Mouse (Mus musculus) megakaryocyte progenitor cell, adult 5-6 weeks (primary cell): ENCODE data around the gene Slc46a3. TPM values are rescaled to one million over a fixed set of nuclear protein-coding genes. Genes with fewer than 3 reads are reported as not detected.

Experiments used
- ATAC-seq: replicated peaks from 2 replicates; pipeline ENCODE4 v1.8.0; 2016; ENCODE audit warnings: mild to moderate bottlenecking, moderate TSS enrichment, inconsistent platforms; ENCODE audit not compliant: poor library complexity
- total RNA-seq, 2 experiments: library from RNA; stranded (forward) in 1 of 2; stranded (reverse) in 1 of 2; fragments of 157-497, 149-512 nt in 1 of 2; fragments of 200-1000 nt in 1 of 2; gene quantifications; 2 replicates each; pipeline versions ENCODE4 v1.2.3 to v1.2.4; 2015 to 2017

The Slc46a3 gene
- total RNA-seq (2015), result 3.9 and 4.5 TPM in 2 replicates
- 1.6 and 3.9 TPM in 2 replicates for total RNA-seq (2017)

DNA sequence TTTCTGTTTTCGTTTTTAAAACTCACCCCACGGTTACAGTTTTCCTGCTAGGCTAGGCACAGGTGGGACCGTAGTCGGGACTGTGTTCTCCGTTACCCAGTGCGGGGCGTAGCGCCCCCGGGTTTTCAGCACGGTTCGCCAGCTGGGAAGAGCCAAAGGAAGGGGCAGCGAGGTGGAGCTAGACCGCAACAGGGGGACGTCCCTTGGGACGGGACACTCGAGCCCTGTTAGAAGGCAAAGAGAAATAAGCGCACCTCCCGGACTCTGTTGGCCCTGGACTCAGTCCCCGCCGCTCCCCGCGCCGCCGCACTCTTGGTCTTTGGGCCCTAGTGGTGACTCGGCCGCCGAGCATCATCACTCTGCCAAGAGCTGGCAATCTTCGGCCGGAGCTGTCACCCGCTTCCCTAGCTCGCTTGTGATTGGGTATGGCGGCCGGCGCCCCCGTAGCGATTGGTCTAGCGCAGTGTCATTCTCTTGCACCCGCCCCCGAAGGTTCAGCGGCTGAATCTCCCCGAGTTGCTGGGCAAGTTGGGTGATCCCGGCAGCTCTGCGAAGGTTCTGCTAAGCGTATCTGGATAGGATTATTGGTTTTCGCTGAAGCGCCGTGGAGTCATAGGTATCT, at the start of gene Slc46a3:
Gene Slc46a3 (minus strand): TSS at position 361 of the 622 bp plus-strand sequence.
- ATAC-seq, result peak; percentile 75

DNA sequence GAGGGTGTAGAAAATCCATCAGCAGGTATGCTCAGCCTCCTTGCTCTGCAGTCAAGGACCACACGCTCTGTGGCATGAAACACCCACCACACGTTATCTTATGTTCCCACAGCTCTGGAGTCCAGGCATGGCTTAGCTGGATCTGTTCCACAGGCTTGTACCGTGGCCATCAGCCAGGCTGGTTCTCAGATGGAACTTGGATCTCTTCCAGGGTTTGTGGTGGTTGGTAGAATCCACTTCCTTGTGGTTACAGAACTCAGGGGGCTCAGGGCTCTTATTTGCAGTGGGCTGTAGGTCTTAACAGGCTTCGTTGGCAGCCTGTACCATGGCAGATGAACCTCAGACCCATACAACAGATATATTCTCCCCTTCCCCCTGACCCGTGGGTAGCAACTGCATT, 44.6 kb upstream of the Slc46a3 start:
- peak; percentile 92 for ATAC-seq

DNA sequence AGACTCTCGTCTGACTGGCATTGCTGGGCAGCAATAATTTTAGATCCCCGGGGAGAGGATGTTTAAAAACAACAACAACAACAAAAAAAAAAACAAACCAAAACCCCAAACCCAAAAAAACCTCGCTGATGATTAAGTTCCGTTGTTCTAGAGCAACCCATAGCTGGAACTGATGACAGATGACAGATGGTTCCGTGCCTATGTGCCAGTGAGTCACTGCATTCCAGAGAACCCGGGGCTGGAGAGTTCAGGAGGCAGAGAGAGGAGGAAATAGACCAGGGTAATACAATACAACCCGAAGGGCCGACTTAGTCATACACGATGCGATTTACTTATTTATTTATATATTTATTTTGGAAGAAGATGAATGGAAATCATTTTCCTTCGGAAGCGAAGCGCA, 40.5 kb upstream of the Slc46a3 start:
- ATAC-seq, result no peak

DNA sequence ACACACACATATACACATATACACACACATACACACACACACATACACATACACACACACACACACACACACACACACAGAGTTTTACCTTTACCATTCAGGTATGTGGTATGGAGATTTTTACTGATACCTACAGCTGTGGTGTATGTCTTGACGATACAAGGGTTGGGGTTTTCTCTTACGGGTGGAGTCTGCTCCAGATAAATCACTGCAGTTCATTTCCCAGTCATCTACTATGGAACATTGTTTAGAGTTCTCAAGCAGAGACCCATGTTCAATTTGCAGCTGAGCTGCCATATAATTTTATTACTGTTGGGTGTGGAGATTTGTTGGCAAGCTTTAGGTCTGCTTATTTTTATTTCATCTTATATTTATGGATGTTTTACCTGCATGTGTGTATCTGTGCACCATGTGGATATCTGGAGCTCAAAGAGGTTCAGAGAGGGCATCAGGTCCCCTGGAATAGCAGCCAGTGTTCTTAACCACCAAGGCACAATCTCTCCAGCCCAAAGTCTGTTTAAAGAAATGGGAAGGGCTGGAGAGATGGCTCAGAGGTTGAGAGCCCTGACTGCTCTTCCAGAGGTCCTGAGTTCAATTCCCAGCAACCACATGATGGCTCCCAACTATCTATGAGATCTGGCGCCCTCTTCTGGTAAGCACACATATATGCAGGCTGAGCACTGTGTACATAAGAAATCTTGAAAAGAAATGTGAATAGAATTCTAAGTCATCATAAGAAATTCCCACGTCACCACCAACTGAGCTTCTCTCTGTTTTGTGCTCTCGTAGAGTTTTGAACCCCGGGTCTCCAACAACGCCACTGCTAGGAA, 34.3 kb upstream of the Slc46a3 start:
- ATAC-seq, result peak; percentile 57; the same call in 1 of the 2 replicates

DNA sequence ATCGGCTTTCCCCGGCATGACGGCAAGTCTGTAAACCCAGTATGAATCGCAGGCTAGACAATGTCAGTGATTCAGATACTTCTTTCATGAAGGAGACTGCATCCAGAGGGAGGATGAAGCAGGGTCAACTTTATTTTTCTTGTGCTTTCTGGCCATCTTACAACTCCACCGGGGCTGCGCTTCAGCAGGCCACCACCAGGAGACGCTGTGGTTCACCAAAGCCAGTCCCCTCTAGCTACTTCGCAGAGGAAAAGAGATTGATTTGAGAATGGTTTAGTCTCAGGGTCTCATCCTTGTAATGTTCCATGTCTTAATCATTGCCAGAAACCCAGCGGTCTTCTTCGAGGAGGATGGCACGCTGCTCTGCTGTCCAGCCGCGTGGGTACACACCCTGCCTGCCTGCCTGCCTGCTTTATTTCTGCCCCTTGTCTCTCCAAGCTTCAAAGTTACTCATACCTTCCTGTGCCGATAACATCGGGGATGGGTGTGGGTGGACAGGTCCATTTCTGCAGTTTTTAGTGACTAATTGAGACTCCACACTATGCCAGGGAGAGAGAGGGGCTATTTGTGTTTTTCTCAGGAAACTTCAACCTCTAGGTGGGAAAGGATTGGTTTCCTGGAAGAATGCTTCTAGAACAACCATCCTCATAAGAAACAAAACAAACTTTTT, 31.5 kb upstream of the Slc46a3 start:
- ATAC-seq, result peak; percentile 74

DNA sequence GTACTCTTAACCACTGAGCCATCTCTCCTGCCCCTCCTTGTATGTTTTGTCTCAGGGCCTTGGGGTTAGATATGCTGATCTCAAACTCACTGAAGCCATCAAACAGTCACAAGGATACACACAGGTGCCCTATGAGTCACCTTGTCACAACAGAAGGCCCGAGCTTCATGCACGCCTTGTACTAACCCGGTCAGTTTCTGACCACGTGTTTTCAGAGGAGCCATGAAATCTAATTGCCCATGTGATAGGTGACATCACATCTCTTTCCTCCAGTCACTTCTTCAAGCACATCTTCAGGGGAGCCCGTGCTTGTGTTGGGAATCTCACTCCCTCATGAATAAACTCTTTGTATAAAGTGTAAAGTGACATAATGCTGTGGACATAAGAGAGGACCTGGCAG, 30.0 kb upstream of the Slc46a3 start:
- ATAC-seq, result no peak

DNA sequence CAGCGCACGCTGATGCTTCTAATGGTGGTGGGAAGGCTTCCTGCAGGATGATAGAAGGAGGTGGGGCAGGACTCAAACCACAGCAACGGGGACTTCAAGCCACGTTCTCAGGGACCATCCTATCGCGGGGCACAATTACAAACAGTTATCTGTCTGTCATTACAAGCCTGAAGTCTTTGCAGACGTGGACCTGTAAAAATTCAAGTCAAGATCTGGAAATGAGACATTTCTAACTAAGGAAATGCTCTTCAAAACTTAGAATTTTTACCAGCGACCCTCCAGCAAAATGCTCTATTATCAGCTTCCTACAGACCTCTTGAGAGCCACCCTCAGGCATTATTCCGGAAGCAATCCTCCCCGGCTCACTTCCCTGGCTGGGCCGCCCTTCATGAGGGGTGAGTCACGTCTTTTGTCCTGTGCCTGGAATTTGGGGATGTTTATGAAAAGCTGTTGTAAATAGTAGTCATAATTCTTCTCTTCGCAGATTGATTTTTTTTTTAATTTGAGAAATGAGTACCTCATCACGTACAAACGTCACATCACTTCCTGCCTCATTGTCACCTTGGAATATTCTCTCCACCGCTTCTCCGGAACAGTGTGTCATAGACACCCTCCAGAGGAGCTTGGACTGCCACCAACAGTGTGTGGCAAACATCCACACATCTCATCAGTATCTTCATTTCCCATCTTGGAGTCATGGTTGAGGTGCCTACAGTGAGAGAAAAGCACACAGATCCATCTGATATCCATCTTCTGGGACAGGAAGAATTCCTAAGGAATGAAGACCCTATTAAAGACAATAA, 23.6 kb upstream of the Slc46a3 start:
- ATAC-seq, result peak; percentile 85

- ATAC-seq, result no peak
These were observed 21.6 kb upstream of the Slc46a3 start for GRCm38 (mm10) chr5:147916171-147916570.

DNA sequence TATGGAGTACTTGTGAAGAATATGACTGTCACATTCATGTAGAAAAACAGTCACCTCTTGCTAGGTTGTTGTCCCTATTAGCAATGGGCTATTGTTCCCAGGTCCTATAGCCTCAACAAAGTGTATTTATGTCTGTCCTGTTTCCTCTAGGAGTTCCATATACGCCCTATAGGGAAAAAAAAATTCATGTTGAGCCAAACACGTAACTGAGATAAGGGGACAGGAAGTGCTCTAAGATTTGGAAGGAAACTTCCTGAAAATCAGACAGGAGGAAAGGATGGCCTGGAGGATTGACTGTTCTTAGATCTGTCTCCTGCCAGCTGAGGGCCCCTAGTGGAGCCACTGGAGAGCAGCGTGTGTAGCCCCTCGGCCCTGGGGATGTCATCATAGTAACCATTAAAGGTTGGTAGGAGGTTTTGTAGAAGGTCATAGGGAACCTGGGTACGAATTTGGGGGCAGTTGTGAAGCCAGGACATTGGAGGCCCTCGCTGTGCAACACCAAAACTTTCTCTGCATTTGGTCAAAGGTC, 20.5 kb upstream of the Slc46a3 start:
- peak; percentile 29; the same call in 1 of the 2 replicates for ATAC-seq

- ATAC-seq, result no peak
These were observed 18.7 kb upstream of the Slc46a3 start for GRCm38 (mm10) chr5:147913241-147913842.

GRCm38 (mm10) chr5:147911744-147912143, 17.1 kb upstream of the Slc46a3 start:
- ATAC-seq, result peak; percentile 42; the same call in 1 of the 2 replicates

GRCm38 (mm10) chr5:147910807-147911509, 16.3 kb upstream of the Slc46a3 start:
- peak; percentile 35 for ATAC-seq

DNA sequence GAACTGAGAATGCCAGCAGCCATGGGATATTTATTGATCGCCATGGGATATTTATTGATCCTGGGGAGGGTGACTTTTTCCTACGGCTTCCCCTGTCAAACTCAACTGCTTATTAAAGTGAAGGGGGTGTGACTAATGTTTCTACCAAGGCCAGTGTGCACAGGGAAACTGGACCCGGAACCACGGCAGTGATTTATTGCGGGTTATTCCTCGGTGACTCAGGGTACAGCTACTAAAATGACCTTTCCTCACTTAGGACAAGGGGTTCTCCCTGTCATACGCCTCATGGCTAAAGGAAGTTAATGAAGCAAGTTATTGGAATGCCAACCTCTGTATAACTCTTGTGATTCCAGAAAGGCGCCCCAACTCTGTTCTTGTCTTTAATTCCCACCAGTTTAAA, 13.2 kb upstream of the Slc46a3 start:
- ATAC-seq, result no peak

GRCm38 (mm10) chr5:147907144-147907543, 12.5 kb upstream of the Slc46a3 start:
- ATAC-seq, result no peak

GRCm38 (mm10) chr5:147903166-147903565, 8.6 kb upstream of the Slc46a3 start:
- no peak for ATAC-seq

GRCm38 (mm10) chr5:147902008-147902757, 7.6 kb upstream of the Slc46a3 start:
- ATAC-seq, result 0 out of 2 replicates have a peak, but pooled peaks have one; percentile 25

DNA sequence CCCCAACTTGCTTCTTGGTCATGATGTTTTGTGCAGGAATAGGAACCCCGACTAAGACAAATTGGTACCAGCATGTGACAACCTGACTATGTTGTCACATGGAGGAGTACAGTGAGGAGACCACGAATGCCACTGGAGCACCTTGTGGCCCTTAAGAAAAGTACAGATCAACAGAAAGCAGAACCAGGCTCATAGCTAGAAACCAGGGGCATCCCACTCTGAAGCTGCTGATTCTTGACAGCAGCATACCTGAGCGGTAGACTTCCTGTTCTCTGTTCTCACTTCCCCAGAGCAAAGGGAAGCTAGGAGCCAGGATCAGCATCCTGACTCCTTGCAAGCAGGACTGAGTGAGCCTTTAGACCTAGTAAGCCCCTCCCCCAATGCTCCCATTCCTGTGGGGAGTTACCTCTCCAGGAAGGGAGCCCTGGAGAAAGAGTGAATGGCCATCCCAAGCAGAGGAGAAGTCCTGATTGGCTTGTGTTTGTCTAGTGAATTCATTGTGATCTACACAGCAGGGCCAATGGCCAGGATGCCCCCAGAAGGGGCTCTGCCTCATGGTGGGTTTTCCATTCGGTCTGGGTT, 4.4 kb upstream of the Slc46a3 start:
- 0 out of 2 replicates have a peak, but pooled peaks have one; percentile 3 for ATAC-seq

GRCm38 (mm10) chr5:147898254-147898653, 3.6 kb upstream of the Slc46a3 start:
- ATAC-seq, result no peak
